Mouse (Mus musculus) heart, embryonic 10.5 days (tissue): Measurements from ENCODE around the gene Dram1. TPM values are rescaled to one million over a fixed set of nuclear protein-coding genes. Genes with fewer than 3 reads are reported as not detected.

Experiments
- DNase-seq: peaks from one replicate; pipeline ENCODE4 v3.0.0-alpha.2; 2017; ENCODE audit warnings: low spot score
- H3K27ac ChIP-seq: fragments of 300-500 bp; sonication (generic); 2 replicates; pipeline ENCODE4 v1.5.1; 2016; ENCODE audit warnings: mild to moderate bottlenecking
- H3K27me3 ChIP-seq: fragments of 300-500 bp; sonication (generic); 2 replicates; pipeline ENCODE4 v1.6.1; 2016; ENCODE audit warnings: mild to moderate bottlenecking; ENCODE audit not compliant: poor library complexity, insufficient read depth, severe bottlenecking
- H3K36me3 ChIP-seq: fragments of 300-500 bp; sonication (generic); 2 replicates; pipeline ENCODE4 v1.6.1; 2016; ENCODE audit warnings: mild to moderate bottlenecking, moderate library complexity
- H3K4me1 ChIP-seq: fragments of 300-500 bp; sonication (generic); 2 replicates; pipeline ENCODE4 v1.6.1; 2016; ENCODE audit warnings: mild to moderate bottlenecking
- H3K4me3 ChIP-seq: fragments of 300-500 bp; sonication (generic); 2 replicates; pipeline ENCODE4 v1.5.1; 2016; ENCODE audit warnings: mild to moderate bottlenecking, moderate library complexity
- H3K9me3 ChIP-seq: fragments of 300-500 bp; sonication (generic); 2 replicates; pipeline ENCODE4 v1.6.1; 2016; ENCODE audit warnings: mild to moderate bottlenecking, moderate library complexity
- WGBS: fragments of 180-500 bp; shearing (Covaris S2); methylation state at CpG from one replicate; pipeline ENCODE4 v1.1.7; 2016; 5-methylcytosine and 5-hydroxymethylcytosine counted together
- polyA plus RNA-seq: library from polyadenylated mRNA; unstranded; fragments of >200 nt; fragmentation: Nextera tagmentation; extraction: Ambion mirVana; gene quantifications from 2 replicates; pipeline ENCODE4 v1.2.1, GENCODE M21; 2016

The Dram1 gene
- 0.83 and 0.86 TPM in 2 replicates for polyA plus RNA-seq

DNA sequence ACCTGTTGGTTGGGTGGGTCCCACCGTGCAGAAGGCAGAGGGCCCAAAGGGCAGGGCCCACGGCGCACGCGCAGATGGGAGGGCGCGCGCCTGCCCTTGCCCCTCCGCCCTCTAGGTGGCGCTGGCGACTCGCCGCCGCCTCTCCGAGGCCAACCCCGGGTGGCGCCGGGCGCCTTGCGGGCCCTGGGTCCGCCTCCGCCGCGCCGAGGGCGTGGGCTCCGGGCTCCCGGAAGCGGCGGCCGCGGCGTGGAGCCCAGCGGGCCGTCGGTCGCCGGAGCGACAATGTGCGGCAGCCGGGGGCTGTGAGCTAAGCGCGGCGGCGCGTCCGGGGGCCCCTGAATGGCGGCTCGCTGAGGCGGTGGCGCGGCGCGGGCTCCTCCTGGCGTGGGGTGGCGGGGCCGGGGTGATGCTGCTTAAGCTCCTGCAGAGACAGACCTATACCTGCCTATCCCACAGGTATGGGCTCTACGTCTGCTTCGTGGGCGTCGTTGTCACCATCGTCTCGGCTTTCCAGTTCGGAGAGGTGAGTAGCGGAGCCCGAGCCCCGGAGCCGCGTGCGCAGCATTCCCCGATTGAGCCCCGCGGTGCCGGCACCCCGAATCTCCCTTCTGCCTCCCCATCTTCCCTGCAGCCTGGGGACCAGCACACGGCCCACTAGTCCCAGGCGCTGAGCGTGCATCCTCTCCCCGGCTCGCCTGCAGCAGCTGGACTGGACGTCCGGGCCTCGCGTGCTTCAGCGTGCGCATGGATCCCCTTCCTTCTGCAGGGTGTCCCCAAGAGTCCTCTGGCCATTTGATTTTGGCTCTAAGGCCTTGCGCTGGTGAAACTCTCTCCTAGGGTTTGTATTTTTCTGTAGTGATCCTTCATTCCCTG, at the start of gene Dram1, which contains the start of gene Gnptab:
Gene Dram1 (minus strand): TSS at position 68 of the 873 bp plus-strand sequence.
Gene Gnptab (plus strand): TSS at position 120 of the 873 bp plus-strand sequence.
- DNase-seq, result peak; percentile 82
- under 1% methylated on average over 87 of the region's 87 CpGs for WGBS
- H3K4me3 ChIP-seq, result peak within 1 kb of the TSS; percentile 87

DNA sequence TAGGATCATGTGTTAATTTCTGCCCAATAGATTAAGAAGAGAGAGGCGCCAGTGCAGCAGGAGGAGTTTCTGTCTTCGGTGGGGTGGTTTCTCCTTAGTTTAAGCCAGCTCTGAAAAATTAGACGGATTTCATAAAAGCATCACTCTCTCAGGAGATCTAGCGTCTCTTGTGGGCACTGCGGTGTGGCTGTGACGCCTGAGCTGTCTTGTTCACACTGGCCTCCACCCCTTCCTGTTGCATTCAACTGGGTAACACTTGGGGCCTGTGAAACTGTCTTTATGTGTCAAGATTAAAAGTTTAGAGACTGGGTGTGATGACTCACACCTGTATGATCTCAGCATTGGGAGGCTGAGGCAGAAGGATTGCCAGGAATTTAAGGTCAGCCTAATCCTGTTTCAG, 49.1 kb upstream of the Dram1 start:
- H3K36me3 ChIP-seq, result peaks cover 18% of the 10 kb centered on the region
- H3K4me1 ChIP-seq, result no peaks in the 10 kb centered on the region; the same call in 1 of the 2 replicates
- 90% methylated on average over 6 of the region's 6 CpGs for WGBS
- no peak for DNase-seq
- H3K27me3 ChIP-seq, result no peaks in the 10 kb centered on the region
- no peak overlapping the region for H3K4me3 ChIP-seq
- no peaks in the 10 kb centered on the region for H3K9me3 ChIP-seq
- H3K27ac ChIP-seq, result no peak overlapping the region

More for the DNA sequence above, at the start of gene Dram1, which contains the start of gene Gnptab:
- no peaks in the 10 kb centered on the region for H3K36me3 ChIP-seq
- H3K4me1 ChIP-seq, result peaks cover 28% of the 10 kb centered on the region
- peak within 1 kb of the TSS; percentile 91 for H3K27ac ChIP-seq
- no peaks in the 10 kb centered on the region for H3K27me3 ChIP-seq
- H3K9me3 ChIP-seq, result no peaks in the 10 kb centered on the region

DNA sequence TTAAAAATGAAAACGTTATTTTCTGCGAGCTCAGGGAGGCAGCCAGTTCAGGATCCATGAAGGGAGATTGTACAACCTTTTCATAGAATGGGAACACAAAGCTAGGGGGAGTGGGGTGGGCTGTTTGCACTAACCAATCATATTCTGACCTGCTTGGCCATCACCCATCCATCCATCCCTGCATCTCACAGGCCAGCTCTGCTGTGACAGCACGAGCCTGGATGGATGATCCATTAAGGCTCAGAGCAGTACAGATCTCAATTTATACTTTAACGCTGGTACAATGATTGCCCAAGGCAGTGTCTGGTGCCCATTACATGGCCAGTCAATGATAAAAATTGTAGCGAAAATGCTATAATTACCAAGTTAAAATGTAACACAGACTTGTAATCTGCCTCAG, 48.0 kb upstream of the Dram1 start:
- peaks cover 6% of the 10 kb centered on the region; the same call in 1 of the 2 replicates for H3K4me1 ChIP-seq
- peaks cover 22% of the 10 kb centered on the region for H3K36me3 ChIP-seq
- H3K27ac ChIP-seq, result no peak overlapping the region
- no peaks in the 10 kb centered on the region for H3K27me3 ChIP-seq
- WGBS, result 59% methylated on average over 5 of the region's 5 CpGs
- H3K4me3 ChIP-seq, result no peak overlapping the region
- H3K9me3 ChIP-seq, result no peaks in the 10 kb centered on the region
- no peak for DNase-seq

DNA sequence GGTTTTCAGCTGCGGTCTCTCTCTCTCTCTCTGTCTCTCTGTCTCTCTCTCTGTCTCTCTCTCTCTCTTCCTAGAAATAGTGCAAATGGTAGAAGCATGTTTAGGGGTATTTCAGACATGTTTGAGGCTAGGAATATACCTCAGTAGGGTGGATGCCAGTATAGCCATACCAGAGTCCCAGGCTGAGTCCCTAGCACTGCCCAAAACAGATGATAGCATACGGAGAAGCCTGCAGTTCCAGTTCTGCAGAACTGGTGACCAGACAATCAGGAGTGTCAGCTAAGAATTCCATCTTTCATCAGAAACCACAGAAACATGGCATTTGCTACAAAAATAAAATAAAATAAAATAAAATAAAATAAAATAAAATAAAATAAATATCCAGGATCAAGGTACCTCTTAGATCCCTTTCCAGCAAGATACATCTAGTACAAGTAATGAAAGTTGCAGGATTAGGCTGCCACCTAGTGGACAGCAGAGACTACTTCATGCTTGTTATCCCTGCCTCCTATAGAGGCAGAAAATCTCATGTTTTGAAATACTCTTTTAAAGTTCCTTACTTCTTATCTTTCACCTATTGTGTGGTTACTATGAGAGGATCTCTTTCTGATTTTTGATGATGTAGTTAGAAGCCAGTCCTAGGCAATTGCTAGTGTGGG, 47.4 kb upstream of the Dram1 start:
- no peak for DNase-seq
- 90% methylated on average over 2 of the region's 2 CpGs for WGBS

DNA sequence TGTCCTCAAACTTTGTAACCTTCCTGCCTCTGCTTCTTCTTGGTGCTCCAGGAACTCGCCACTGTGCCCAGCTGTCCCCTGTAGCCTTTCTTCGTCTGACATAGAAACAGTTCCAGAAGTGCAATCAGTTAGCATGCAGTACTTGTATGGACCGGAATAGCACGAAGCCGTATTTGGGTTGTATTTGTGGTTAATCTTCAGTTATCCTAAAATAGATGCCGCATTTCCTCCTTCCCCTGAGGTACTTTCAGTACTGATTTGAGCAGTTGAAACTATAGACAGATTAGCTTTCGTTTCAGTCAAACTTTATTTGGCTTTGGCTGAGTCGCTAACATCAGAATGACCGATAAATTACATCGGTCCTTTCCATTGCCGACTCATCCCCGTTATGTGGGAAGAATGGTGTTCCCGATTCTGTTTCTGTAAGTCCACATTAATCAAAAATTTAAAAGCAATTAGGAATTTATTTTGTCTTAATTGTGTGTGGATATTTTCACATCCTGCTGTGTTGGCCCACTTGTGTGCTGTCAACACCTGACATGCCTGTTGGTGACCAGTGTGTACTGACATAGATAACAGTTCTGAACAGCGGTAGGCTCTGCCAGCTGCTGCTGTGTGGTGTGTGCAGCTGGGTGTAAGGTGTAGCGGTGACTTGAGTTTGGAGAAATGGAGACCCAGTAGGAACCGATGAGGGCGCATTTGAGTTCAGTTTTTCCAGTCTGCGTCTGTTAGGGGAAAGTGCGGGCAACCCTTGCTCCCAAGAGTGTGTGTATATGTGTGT, 42.0 kb upstream of the Dram1 start:
- H3K4me1 ChIP-seq, result peaks cover 12% of the 10 kb centered on the region
- peaks cover 10% of the 10 kb centered on the region; the same call in 1 of the 2 replicates for H3K36me3 ChIP-seq
- DNase-seq, result no peak
- H3K27ac ChIP-seq, result no peak overlapping the region
- no peaks in the 10 kb centered on the region for H3K9me3 ChIP-seq
- H3K27me3 ChIP-seq, result no peaks in the 10 kb centered on the region
- 81% methylated on average over 19 of the region's 19 CpGs for WGBS
- H3K4me3 ChIP-seq, result no peak overlapping the region

More for the DNA sequence above, 47.4 kb upstream of the Dram1 start:
- no peaks in the 10 kb centered on the region for H3K27me3 ChIP-seq
- H3K9me3 ChIP-seq, result no peaks in the 10 kb centered on the region
- H3K36me3 ChIP-seq, result peaks cover 19% of the 10 kb centered on the region
- no peak overlapping the region for H3K4me3 ChIP-seq
- H3K4me1 ChIP-seq, result peaks cover 8% of the 10 kb centered on the region
- no peak overlapping the region for H3K27ac ChIP-seq

DNA sequence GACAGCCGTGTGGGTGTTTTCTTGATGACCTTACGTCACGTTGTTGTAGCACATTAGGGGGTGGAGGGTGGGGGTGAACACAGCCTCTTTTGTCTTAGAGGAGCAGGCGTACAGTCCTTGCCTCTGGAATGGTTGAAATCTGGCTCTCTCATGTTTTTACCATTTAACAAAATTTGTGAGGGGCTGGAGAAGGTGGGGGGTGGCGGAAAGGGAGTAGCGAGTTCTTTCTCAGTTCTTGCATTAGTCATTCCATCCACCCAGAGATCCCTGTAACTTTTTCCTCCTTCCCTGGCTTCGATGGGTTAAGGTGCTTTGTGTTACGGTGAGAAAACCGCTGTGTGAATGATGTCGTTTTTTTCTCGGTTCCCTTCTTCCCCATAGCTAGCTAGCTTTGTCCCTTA, 41.3 kb upstream of the Dram1 start:
- DNase-seq, result no peak
- 79% methylated on average over 11 of the region's 11 CpGs for WGBS
- Histone ChIP-seq H3K27ac (no peak overlapping the region), H3K4me3 (no peak overlapping the region), H3K4me1 (peaks cover 12% of the 10 kb centered on the region), H3K36me3 (peaks cover 10% of the 10 kb centered on the region; the same call in 1 of the 2 replicates), H3K27me3 (no peaks in the 10 kb centered on the region), H3K9me3 (no peaks in the 10 kb centered on the region)

DNA sequence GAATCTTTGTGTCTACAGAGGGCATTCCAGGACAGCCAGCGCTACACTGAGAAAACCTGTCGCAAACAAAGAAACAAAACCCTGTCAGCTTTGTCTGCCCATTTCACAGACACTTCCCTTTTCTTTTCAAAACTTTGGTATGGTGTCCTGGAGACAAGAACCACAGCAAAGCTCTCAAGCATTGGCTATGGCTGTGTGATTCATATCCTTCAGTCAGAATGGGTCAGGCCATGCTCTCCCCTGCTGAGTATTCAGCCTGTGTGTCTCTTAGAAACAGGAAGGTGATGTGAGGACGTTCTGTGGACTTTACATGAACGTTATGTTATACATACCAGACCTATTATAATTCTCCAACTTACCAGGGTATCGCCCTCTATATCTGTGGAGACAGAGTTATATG, 38.8 kb upstream of the Dram1 start:
- 86% methylated on average over 5 of the region's 5 CpGs for WGBS
- Histone ChIP-seq H3K4me3 (no peak overlapping the region), H3K9me3 (no peaks in the 10 kb centered on the region), H3K27me3 (no peaks in the 10 kb centered on the region), H3K4me1 (peaks cover 10% of the 10 kb centered on the region), H3K36me3 (peaks cover 9% of the 10 kb centered on the region; the same call in 1 of the 2 replicates), H3K27ac (no peak overlapping the region)
- DNase-seq, result no peak

DNA sequence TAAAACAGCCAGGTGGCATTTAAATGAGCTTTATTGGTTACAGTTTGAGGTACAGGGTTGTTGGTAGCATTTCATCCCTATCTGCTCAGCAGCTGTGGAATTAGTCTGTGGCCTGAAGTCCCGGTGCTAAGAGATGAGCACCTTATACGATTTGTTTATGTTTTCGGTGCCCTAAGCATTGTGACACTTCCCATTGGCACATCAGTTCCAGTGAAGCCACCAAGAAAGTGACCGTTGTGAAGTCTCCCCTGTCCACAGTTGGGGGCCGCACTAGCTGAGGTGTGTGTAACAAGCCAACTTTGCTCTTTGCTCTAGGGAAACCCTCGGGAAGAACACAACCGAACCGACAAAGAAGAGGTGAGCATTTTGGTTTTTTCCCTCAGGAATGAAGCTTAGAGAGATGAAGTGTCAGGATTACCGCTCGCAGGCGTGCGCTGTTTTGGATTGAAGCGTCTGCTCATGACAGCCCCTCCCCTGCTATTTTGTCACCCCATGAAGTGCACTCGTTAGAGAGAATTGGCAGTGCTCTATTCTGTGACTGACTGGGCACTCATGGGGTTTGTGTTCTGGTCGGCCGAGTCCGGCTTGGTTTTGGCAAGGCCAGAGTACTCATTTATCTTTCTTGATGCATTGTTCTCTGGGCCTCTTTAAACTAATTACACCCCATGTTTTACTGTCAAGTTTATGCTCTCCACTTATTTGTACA, 33.6 kb upstream of the Dram1 start:
- Histone ChIP-seq H3K27ac (no peak overlapping the region), H3K4me3 (no peak overlapping the region), H3K9me3 (no peaks in the 10 kb centered on the region), H3K27me3 (no peaks in the 10 kb centered on the region), H3K4me1 (peaks cover under 1% of the 10 kb centered on the region; the same call in 1 of the 2 replicates), H3K36me3 (no peaks in the 10 kb centered on the region)
- WGBS, result 81% methylated on average over 17 of the region's 17 CpGs
- no peak for DNase-seq

DNA sequence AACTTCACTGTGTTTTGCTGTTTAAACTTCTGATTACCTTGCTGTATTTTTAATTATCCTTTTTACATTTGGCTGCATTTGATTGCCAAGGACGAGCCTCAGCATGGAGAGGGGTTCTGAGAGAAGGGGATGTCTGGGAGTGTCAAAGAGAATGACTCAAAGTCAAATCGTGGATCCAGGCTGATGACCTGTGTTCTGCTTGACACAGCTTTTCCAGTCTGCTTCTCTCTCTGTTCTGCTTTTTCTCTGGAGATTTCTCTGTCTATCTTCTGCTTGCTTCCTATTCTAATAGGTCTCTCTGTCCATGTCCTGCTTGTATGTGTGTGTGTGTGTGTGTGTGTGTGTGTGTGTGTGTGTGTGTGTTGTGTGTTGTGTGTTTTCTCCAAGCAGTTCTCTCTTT, 30.9 kb upstream of the Dram1 start:
- WGBS, result 66% methylated on average over 2 of the region's 2 CpGs
- H3K4me3 ChIP-seq, result no peak overlapping the region
- no peaks in the 10 kb centered on the region for H3K9me3 ChIP-seq
- no peaks in the 10 kb centered on the region for H3K36me3 ChIP-seq
- no peaks in the 10 kb centered on the region for H3K27me3 ChIP-seq
- H3K4me1 ChIP-seq, result peaks cover 2% of the 10 kb centered on the region; the same call in 1 of the 2 replicates
- DNase-seq, result no peak
- no peak overlapping the region for H3K27ac ChIP-seq

DNA sequence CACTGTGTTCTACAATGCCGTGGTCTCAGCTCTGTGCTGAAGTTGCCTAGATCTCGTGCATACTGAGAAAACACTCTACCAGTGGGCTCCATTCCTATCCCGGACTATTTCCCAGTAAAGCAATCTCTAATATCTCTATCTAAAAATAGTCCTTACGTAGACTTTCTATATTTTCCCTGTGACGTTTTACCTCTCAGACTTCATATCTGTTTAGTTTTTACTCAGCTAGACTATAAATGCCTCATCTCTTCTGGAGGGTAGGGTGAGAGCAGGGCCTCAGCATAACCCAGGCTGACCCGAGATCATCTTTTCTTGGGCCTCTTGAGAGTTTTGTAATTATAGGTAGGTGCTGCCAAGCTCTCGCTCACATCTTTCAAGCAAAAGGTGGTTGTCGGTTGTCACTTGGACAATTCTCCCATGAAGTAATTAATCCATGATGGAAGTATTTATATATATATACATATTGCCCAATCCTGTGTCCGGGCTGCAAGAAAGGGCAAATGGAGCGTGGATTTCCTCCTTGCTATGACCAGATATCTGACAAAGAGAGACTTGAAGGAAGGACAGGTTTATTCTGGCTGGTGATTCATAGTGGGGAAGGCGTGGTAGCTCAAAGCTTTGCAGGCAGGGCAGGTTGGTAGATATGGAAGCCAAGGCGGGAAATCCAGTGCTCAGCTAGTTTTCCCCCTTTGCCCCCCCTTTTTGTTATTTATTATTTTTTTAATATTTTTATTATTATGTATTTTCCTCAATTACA, 29.2 kb upstream of the Dram1 start:
- Histone ChIP-seq H3K4me1 (peaks cover 2% of the 10 kb centered on the region; the same call in 1 of the 2 replicates), H3K9me3 (no peaks in the 10 kb centered on the region), H3K27me3 (no peaks in the 10 kb centered on the region), H3K4me3 (no peak overlapping the region), H3K36me3 (no peaks in the 10 kb centered on the region), H3K27ac (no peak overlapping the region)
- no peak for DNase-seq
- 86% methylated on average over 12 of the region's 12 CpGs for WGBS

DNA sequence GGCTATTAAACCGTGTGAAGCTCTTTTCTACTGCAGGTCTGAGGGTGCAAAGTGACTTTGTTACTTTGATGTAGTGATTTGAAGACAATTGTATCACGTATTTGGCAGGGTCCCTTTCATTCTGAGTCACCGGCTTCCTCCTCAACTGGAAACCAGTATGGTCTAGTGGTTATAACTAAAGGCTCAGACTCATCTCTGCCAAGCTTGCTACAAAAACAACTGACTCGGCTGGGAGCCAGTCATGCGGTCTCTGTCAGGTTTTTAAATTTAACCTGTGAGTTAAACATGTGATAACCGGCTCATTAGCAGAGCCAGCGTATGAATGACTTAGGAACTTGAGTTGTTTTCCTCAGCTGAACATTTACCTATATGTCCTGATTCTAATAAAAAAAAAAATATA, 26.9 kb upstream of the Dram1 start:
- 82% methylated on average over 7 of the region's 7 CpGs for WGBS
- H3K4me1 ChIP-seq, result peaks cover 2% of the 10 kb centered on the region; the same call in 1 of the 2 replicates
- no peak for DNase-seq
- no peak overlapping the region for H3K4me3 ChIP-seq
- no peaks in the 10 kb centered on the region for H3K9me3 ChIP-seq
- H3K27ac ChIP-seq, result no peak overlapping the region
- H3K36me3 ChIP-seq, result peaks cover 9% of the 10 kb centered on the region; the same call in 1 of the 2 replicates
- no peaks in the 10 kb centered on the region for H3K27me3 ChIP-seq
